Mouse (Mus musculus): ENCODE measurements at regions not wholly inside any gene's neighbourhood (a gene's known extent, or its start where the extent isn't known, plus 50 kb on each side); places are given as distances from the start of the nearest gene placed in this dataset.
"Not testable (repeated sequence)": the region's sequence is repeated elsewhere in the genome, so short reads cannot be mapped to it uniquely, and the experiment has no call there.

DNA sequence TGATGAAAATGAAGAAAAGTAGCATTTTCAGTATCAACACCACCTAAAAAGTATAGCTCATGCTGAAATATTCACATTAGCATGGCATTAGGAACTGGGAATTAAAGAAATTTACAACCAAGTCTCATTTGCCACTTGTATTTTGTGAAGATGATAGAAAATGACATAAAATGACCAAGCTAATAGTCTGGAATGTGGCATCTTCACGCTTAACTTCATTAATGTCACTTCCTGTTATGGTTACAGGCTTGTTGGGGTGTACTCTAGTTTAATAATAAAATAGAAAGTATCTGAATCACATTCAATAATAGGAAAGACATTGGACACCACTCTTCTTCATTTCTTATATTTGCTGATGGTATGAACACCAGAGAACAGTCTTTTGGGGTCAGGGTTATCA is 167.1 kb downstream of the Pcdh17 start:
- DNase-seq (ENCODE audit: low spot score) = no peak

DNA sequence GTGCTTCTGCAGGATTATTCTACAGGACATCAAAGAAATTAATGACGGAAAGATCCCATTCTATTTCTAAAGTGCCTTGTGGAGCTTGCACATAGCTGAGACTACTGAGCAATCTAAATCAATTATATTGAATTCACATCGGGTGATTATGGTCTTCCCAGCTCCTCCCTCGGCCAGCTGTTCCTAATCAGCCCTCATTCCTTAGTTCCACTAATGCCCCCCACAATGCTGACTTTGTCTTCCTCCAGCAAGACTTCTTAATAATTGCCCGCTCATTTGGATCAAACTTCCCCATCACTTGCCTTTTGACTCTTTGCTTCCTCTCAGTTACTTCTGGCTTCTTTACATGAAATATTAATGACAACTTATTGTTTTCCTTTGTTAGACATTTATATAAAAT is 169.2 kb downstream of the Pcdh17 start:
- DNase-seq (ENCODE audit: low spot score) = no peak

DNA sequence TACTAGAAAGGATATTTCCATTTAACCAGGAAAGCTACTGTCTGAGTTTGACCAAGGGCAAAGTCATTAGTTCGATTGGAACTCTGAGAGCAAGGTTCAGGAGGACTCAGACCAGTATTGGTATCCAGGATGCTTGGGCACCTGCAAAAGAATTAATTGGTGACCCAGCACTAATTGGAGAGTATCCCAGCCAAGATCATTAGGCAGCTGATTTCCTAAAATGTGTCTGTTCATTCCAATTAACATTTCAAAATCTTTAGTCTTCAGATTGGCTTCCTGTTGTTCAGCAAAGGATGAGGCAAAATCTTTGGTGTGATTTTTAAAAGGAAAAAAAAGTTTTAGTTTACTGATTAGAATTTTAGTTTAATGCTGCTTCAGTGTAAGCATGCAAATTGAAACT is 201.7 kb downstream of the Pcdh17 start:
- DNase-seq (ENCODE audit: low spot score) = no peak

DNA sequence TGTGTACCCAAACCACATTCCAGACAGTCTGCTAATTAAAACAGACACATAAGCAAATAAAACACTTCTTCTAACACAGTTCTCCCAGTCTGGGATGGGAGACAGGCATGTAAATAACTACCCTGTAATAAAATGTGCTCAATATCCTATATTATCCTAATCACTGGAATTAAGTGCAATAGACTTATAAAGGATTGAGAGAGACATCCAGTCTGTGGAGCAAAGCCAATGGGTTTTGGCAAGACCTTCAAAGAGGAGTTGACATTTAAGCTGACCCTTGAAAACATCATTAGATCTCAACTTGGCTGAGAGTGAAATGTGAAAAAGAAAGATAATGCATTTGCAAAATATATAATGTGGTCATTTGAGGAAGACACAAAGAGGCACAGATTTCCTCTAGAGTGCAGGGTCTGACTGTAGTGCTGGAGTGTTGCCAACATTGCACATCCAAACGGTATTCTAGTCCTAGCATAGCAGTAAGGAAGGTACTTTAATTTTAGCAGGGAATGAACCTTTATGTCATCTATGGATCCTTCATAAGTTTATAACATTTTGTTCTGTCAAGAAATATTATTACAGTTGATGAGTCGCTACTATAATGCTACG is 202.7 kb downstream of the Pcdh17 start:
- no peak for DNase-seq (ENCODE audit: low spot score)

- no peak for DNase-seq (ENCODE audit: low spot score)
Observed at GRCm38 (mm10) chr14:84659206-84659775, 215.9 kb downstream of the Pcdh17 start.

DNA sequence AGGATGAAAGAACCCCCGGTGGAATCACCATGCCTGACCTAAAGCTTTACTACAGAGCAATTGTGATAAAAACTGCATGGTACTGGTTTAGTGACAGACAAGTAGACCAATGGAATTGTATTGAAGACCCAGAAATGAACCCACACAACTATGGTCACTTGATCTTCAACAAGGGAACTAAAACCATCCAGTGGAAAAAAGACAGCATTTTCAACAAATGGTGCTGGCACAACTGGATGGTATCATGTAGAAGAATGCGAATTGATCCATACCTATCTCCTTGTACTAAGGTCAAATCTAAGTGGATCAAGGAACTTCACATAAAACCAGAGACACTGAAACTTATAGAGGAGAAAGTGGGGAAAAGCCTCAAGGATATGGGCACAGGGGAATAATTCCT is 224.3 kb downstream of the Pcdh17 start:
- not testable (repeated sequence) for DNase-seq (ENCODE audit: low spot score)

GRCm38 (mm10) chr14:84671678-84672472 is 228.5 kb downstream of the Pcdh17 start:
- no peak for DNase-seq (ENCODE audit: low spot score)

DNA sequence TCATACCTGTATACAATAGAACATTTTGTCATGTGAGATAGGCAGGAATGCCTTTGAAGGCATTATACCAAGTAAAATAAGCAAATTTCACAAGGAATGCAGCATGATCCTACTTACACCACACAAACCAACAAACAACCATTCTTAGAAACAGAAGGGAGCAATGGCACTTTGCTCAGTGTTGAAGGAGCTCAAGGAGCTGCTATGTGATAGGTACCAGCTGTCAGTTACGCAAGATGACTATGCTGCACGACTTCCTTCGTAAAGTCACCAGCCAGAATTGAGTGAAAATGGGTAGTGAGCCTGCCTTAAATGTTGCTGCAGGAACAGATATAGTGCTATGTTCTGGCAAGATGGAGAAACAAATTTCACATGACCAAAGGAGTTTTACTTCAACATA is 243.5 kb downstream of the Pcdh17 start:
- peak; percentile 37 for DNase-seq (ENCODE audit: low spot score)

DNA sequence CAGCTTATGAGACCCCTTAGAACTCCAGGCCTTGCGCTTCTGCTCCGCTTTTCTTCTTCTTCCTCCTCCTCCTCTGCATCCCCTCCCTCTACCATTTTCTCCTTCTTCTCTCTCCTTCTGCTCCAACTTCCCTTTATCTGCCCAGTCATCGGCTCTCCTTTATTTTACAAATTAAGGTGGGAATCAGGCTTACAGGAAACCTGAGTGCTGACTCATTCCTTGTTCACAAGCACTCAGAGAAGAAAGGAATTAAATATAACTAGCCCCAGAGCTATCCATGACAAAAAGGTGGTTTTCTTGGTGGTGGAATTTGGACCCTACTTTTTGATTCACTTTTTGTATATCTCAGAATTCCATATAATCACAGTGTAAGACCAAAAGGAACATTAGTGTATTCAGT is 247.4 kb downstream of the Pcdh17 start:
- DNase-seq (ENCODE audit: low spot score) = no peak

Data from lung, postnatal 25 days (tissue).